Mouse (Mus musculus) limb, embryonic 14.5 days (tissue): ENCODE measurements at regions not wholly inside any gene's neighbourhood (a gene's known extent, or its start where the extent isn't known, plus 50 kb on each side); places are given as distances from the start of the nearest gene placed in this dataset.

Source experiments
- ATAC-seq: fragments of 200-750 bp; cut with Nextera tagmentation; 2 replicates; pipeline ENCODE4 v1.8.0; 2017; ENCODE audit warnings: low read depth, moderate number of reproducible peaks, moderate TSS enrichment; ENCODE audit not compliant: low FRiP score
- DNase-seq: peaks from one replicate; pipeline ENCODE4 v3.0.0-alpha.2; 2015; ENCODE audit warnings: low spot score
- H3K27ac ChIP-seq: fragments of 300-500 bp; sonication (generic); replicated peaks from 2 replicates; pipeline ENCODE4 v1.5.1; 2014; ENCODE audit warnings: low read depth, mild to moderate bottlenecking, low read length, moderate library complexity, mixed read lengths
- H3K27me3 ChIP-seq: fragments of 300-500 bp; sonication (generic); 2 replicates; pipeline ENCODE4 v1.6.1; 2014; ENCODE audit warnings: low read length, mixed read lengths; ENCODE audit not compliant: control insufficient read depth, insufficient read depth
- H3K36me3 ChIP-seq: fragments of 300-500 bp; sonication (generic); 2 replicates; pipeline ENCODE4 v1.6.1; 2014; ENCODE audit warnings: mild to moderate bottlenecking, low read length, moderate library complexity, mixed read lengths; ENCODE audit not compliant: control insufficient read depth, insufficient read depth
- H3K4me1 ChIP-seq: fragments of 300-500 bp; sonication (generic); 2 replicates; pipeline ENCODE4 v1.6.1; 2014; ENCODE audit warnings: antibody characterized with exemption, low read length, mixed read lengths; ENCODE audit not compliant: control insufficient read depth, insufficient read depth
- H3K4me2 ChIP-seq: fragments of 300-500 bp; sonication (generic); replicated peaks from 2 replicates; pipeline ENCODE4 v1.6.1; 2014; ENCODE audit warnings: low read depth, mild to moderate bottlenecking, low read length, moderate library complexity; ENCODE audit not compliant: severe bottlenecking
- H3K4me3 ChIP-seq: fragments of 300-500 bp; sonication (generic); replicated peaks from 2 replicates; pipeline ENCODE4 v1.5.1; 2014; ENCODE audit warnings: low read length
- H3K9ac ChIP-seq: fragments of 300-500 bp; sonication (generic); 2 replicates; pipeline ENCODE4 v1.6.1; 2014; ENCODE audit warnings: mild to moderate bottlenecking, low read depth, low read length, moderate library complexity; ENCODE audit not compliant: severe bottlenecking
- H3K9me3 ChIP-seq: fragments of 300-500 bp; sonication (generic); 2 replicates; pipeline ENCODE4 v1.6.1; 2016; ENCODE audit warnings: low read length; ENCODE audit not compliant: control insufficient read depth
- POLR2A ChIP-seq: fragments of 200-500 bp; IDR thresholded peaks from 2 replicates; pipeline ENCODE4 v1.8.0; 2012; ENCODE audit warnings: inconsistent platforms, mild to moderate bottlenecking, moderate library complexity, borderline replicate concordance; ENCODE audit not compliant: insufficient read depth, insufficient read length; ENCODE audit errors: extremely low read depth
- WGBS: fragments of 180-500 bp; shearing (Covaris S2); extraction: QIAGEN DNeasy Blood & Tissue Kit; methylation state at CpG from one replicate; pipeline ENCODE4 v1.1.7; 2014; 5-methylcytosine and 5-hydroxymethylcytosine counted together

GRCm38 (mm10) chr6:52098851-52099250 lies 59.3 kb downstream of the Hoxa1 start:
- Histone ChIP-seq H3K27me3 (no peaks in the 10 kb centered on the region), H3K4me3 (no peak overlapping the region), H3K9ac (no peak overlapping the region), H3K4me2 (no peak overlapping the region), H3K27ac (no peak overlapping the region), H3K4me1 (no peaks in the 10 kb centered on the region), H3K36me3 (no peaks in the 10 kb centered on the region), H3K9me3 (no peaks in the 10 kb centered on the region)
- WGBS, result 93% methylated on average over 7 of the region's 7 CpGs
- DNase-seq (no peak), ATAC-seq (no peak)
- TF ChIP-seq POLR2A, result no peak

- ATAC-seq, result no peak
- no peak for TF ChIP-seq POLR2A
- no peak overlapping the region for H3K9ac ChIP-seq
- no peak overlapping the region for H3K27ac ChIP-seq
- H3K4me2 ChIP-seq, result no peak overlapping the region
- H3K9me3 ChIP-seq, result no peaks in the 10 kb centered on the region
- no peaks in the 10 kb centered on the region for H3K36me3 ChIP-seq
- 93% methylated on average over 7 of the region's 7 CpGs for WGBS
- DNase-seq, result no peak
- H3K27me3 ChIP-seq, result no peaks in the 10 kb centered on the region
- no peak overlapping the region for H3K4me3 ChIP-seq
- peaks cover 3% of the 10 kb centered on the region; the same call in 1 of the 2 replicates for H3K4me1 ChIP-seq
Measured at GRCm38 (mm10) chr6:52095575-52095974, 62.5 kb downstream of the Hoxa1 start.

DNA sequence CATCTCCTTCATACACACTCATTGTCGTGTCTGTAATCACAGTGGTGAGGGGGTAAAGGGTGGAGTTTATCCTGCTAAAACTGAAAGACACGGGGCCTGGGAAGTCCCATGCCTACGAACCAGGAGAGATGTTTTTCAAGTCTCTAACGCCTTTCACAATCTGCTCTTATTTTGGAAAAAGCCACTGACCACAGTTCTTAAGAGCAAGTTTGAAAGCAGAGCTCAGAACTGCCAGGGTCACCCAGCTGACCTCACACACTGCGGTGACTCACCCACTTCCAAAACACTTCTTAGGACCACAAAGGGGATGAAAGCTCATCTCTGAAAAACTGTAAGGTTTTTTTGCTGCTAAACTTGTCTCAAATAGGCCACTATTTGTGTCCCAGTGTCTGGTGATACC lies 66.7 kb downstream of the Hoxa1 start:
- Histone ChIP-seq H3K4me2 (no peak overlapping the region), H3K27me3 (no peaks in the 10 kb centered on the region), H3K4me1 (peaks cover 5% of the 10 kb centered on the region; the same call in 1 of the 2 replicates), H3K4me3 (no peak overlapping the region), H3K9ac (no peak overlapping the region), H3K9me3 (no peaks in the 10 kb centered on the region), H3K27ac (no peak overlapping the region), H3K36me3 (no peaks in the 10 kb centered on the region)
- no peak for TF ChIP-seq POLR2A
- no peak for DNase-seq
- 22% methylated on average over 5 of the region's 5 CpGs for WGBS
- ATAC-seq, result no peak

GRCm38 (mm10) chr6:52085932-52086643 lies 72.0 kb downstream of the Hoxa1 start:
- H3K4me2 ChIP-seq, result no peak overlapping the region

DNA sequence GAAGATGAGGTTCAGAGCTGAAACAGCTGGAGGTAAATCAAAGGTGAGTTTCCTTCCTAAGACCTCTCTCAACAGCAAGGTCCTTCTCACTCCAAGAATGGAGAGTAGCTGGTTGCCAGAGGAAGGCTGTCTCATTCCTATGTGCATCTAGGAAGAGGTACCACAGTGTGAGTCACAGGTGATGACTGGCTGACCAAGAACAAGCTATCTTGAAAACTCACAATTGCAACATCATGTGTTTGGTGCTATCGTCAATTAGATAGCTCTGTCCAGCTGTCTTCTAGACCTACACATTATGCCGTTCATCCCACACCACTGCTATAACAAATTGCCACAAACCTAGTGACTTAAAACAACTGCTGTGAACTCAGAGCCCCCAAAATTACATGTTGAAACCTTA lies 72.3 kb upstream of the Skap2 start:
- ATAC-seq, result no peak
- no peak for DNase-seq
- H3K27me3 ChIP-seq, result no peaks in the 10 kb centered on the region
- whole genome bisulfite sequencing, result 88% methylated on average over 2 of the region's 2 CpGs
- no peak overlapping the region for H3K9ac ChIP-seq
- no peaks in the 10 kb centered on the region for H3K9me3 ChIP-seq
- H3K27ac ChIP-seq, result no peak overlapping the region
- H3K4me1 ChIP-seq, result no peaks in the 10 kb centered on the region
- H3K4me3 ChIP-seq, result no peak overlapping the region
- no peak for TF ChIP-seq POLR2A
- H3K36me3 ChIP-seq, result no peaks in the 10 kb centered on the region
- H3K4me2 ChIP-seq, result no peak overlapping the region

More at GRCm38 (mm10) chr6:52085932-52086643, 72.0 kb downstream of the Hoxa1 start:
- Histone ChIP-seq H3K27ac (no peak overlapping the region), H3K4me3 (no peak overlapping the region), H3K4me1 (peaks cover 5% of the 10 kb centered on the region; the same call in 1 of the 2 replicates), H3K36me3 (no peaks in the 10 kb centered on the region), H3K27me3 (no peaks in the 10 kb centered on the region), H3K9ac (no peak overlapping the region), H3K9me3 (no peaks in the 10 kb centered on the region)
- TF ChIP-seq POLR2A, result no peak
- no peak for ATAC-seq
- DNase-seq, result no peak
- 59% methylated on average over 17 of the region's 17 CpGs for WGBS
